Mouse (Mus musculus) heart, embryonic 12.5 days (tissue): ENCODE measurements around the gene Xrcc2. TPM values are rescaled to one million over a fixed set of nuclear protein-coding genes. Genes with fewer than 3 reads are reported as not detected.
"Not testable (repeated sequence)": the region's sequence is repeated elsewhere in the genome, so short reads cannot be mapped to it uniquely, and the experiment has no call there.

Experiments
- ATAC-seq: fragments of 200-750 bp; cut with Nextera tagmentation; 2 replicates; pipeline ENCODE4 v1.8.0; 2017; ENCODE audit warnings: moderate TSS enrichment, moderate library complexity; ENCODE audit not compliant: insufficient number of reproducible peaks, low FRiP score
- H3K27ac ChIP-seq: fragments of 300-500 bp; sonication (generic); 2 replicates; pipeline ENCODE4 v1.5.1; 2016; ENCODE audit warnings: mild to moderate bottlenecking, moderate library complexity; ENCODE audit not compliant: poor library complexity, severe bottlenecking
- H3K27me3 ChIP-seq: fragments of 300-500 bp; sonication (generic); replicated peaks from 2 replicates; pipeline ENCODE4 v1.6.1; 2016; ENCODE audit warnings: mild to moderate bottlenecking, moderate library complexity
- H3K36me3 ChIP-seq: fragments of 300-500 bp; sonication (generic); 2 replicates; pipeline ENCODE4 v1.6.1; 2016; ENCODE audit warnings: mild to moderate bottlenecking, moderate library complexity
- H3K4me1 ChIP-seq: fragments of 300-500 bp; sonication (generic); replicated peaks from 2 replicates; pipeline ENCODE4 v1.6.1; 2016; ENCODE audit warnings: mild to moderate bottlenecking
- H3K4me2 ChIP-seq: fragments of 300-500 bp; sonication (generic); 2 replicates; pipeline ENCODE4 v1.6.1; 2016; ENCODE audit warnings: mild to moderate bottlenecking, moderate library complexity
- H3K4me3 ChIP-seq: fragments of 300-500 bp; sonication (generic); 2 replicates; pipeline ENCODE4 v1.5.1; 2016; ENCODE audit warnings: mild to moderate bottlenecking
- H3K9ac ChIP-seq: fragments of 300-500 bp; sonication (generic); 2 replicates; pipeline ENCODE4 v1.6.1; 2016; ENCODE audit warnings: mild to moderate bottlenecking, moderate library complexity
- H3K9me3 ChIP-seq: fragments of 300-500 bp; sonication (generic); replicated peaks from 2 replicates; pipeline ENCODE4 v1.6.1; 2016; ENCODE audit warnings: mild to moderate bottlenecking, moderate library complexity
- WGBS: fragments of 180-500 bp; shearing (Covaris S2); methylation state at CpG from one replicate; pipeline ENCODE4 v1.1.7; 2016; 5-methylcytosine and 5-hydroxymethylcytosine counted together
- polyA plus RNA-seq: library from polyadenylated mRNA; unstranded; fragments of >200 nt; fragmentation: Nextera tagmentation; extraction: Ambion mirVana; gene quantifications from 2 replicates; pipeline ENCODE4 v1.2.1, GENCODE M21; 2016

Xrcc2 gene
- polyA plus RNA-seq, 1 experiment from 2014 or later: 9.2 TPM

DNA sequence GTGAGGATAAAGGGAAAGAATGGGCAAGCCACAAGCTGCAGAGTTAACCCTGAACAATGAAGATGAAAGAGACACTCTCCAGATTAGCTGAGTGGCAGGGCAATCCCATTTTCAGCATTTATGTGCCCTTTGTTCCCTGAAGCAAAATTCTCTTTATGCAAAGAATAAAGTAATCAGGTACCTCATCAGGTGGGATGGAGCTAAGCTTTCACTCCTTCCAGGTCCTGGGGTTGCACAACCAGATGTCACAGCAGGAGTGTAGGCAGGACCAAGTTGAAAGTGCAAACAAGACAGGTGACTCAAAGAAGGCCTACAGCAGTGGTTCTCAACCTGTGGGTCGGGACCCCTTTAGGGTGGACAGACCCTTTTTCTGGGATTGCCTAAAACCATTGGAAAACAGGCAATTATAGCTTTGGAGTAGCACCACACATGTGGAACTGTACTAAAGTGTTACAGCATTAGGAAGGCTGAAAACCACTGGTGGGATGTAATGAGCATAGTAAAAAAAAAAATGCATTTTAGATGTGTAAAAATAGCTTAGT, 18.6 kb upstream of the Xrcc2 start:
- no peak overlapping the region for H3K4me3 ChIP-seq
- H3K9ac ChIP-seq: no peak overlapping the region
- H3K4me2 ChIP-seq: no peak overlapping the region
- H3K27me3 ChIP-seq: no peaks in the 10 kb centered on the region
- H3K9me3 ChIP-seq: 0 out of 2 replicates have a peak, but pooled peaks cover 5% of the 10 kb centered on the region
- no peaks in the 10 kb centered on the region for H3K36me3 ChIP-seq
- WGBS: 38% methylated on average over 1 of the region's 1 CpGs
- ATAC-seq: no peak
- 0 out of 2 replicates have a peak, but pooled peaks cover 3% of the 10 kb centered on the region for H3K4me1 ChIP-seq
- H3K27ac ChIP-seq: no peak overlapping the region

DNA sequence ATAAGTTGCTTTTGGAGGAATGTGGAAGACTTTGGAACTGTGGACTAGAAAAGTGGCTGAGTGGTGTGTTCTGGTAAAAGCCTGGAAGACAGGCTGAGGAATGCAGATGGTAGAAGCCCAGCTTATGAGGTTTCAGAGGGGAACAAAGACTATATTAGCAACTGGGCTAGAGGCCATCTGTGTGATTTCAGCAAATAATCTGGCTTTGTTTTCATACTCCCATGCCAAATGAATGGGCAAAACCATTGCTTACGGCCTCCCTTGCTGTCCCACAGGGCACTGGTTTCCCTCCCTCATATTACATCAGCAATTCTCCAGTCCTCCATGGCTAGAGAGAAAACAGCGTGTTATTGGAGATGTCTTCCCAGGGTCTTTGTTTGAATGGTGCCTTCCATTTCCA, 17.4 kb upstream of the Xrcc2 start:
- Histone ChIP-seq H3K4me2 (no peak overlapping the region), H3K27ac (no peak overlapping the region), H3K9me3 (peaks cover 10% of the 10 kb centered on the region; the same call in 1 of the 2 replicates), H3K4me3 (no peak overlapping the region), H3K9ac (no peak overlapping the region), H3K27me3 (no peaks in the 10 kb centered on the region), H3K36me3 (no peaks in the 10 kb centered on the region), H3K4me1 (0 out of 2 replicates have a peak, but pooled peaks cover 3% of the 10 kb centered on the region)
- whole genome bisulfite sequencing: 75% methylated on average over 2 of the region's 2 CpGs
- ATAC-seq: no peak

DNA sequence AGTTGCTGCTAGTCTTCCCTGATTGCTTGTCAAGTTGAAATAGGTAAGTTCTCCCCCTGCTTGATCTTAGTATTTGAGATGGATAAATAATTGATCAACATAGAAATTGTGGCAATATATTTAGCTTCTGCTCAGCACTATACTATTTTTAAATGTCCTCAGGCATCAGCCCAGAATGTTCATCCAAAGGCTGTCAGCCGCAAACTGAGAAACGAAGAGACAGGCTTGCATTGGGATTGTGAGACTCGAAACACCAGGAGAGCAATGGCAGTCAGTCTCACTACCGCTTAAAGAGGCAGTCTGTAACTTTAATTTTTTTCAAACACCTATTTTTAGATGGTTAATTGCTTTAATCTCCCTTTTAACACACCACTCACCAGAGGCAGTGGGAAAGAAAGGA, 13.8 kb upstream of the Xrcc2 start:
- Histone ChIP-seq H3K9ac (no peak overlapping the region), H3K27ac (no peak overlapping the region), H3K27me3 (no peaks in the 10 kb centered on the region), H3K4me1 (0 out of 2 replicates have a peak, but pooled peaks cover 3% of the 10 kb centered on the region), H3K9me3 (peaks cover 10% of the 10 kb centered on the region; the same call in 1 of the 2 replicates), H3K4me3 (no peak overlapping the region), H3K4me2 (no peak overlapping the region), H3K36me3 (no peaks in the 10 kb centered on the region)
- ATAC-seq: no peak
- 71% methylated on average over 4 of the region's 4 CpGs for WGBS

DNA sequence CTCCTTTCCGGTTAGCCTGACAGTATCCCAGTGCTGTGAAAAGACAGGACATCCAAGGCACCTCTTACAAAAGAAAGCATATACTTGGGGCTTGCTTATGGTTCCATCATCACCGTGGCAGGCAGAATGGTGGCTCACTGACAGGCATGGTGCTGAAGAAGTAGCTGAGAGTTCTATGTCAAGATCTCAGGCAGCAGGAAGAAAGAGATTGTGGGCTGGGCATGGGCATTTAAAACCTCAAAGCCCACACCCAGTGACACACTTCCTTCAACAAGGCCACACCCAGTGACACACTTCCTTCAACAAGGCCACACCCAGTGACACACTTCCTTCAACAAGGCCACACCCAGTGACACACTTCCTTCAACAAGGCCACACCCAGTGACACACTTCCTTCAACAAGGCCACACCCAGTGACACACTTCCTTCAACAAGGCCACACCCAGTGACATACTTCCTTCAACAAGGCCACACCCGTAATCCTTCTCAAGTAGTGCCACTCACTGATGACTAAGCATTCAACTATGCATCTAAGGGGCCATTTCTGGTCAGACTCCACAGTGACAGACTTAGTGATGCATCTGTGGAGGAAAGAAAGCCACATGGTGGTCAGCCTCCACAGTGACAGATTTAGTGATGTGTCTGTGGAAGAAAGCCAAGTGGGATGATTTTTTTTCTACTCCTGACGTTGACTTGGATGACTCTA, 7.5 kb upstream of the Xrcc2 start:
- H3K27me3 ChIP-seq, H3K9me3 ChIP-seq, H3K9ac ChIP-seq, H3K4me3 ChIP-seq, H3K27ac ChIP-seq, H3K36me3 ChIP-seq, H3K4me1 ChIP-seq, H3K4me2 ChIP-seq, ATAC-seq: not testable (repeated sequence)
- WGBS: 83% methylated on average over 4 of the region's 4 CpGs

DNA sequence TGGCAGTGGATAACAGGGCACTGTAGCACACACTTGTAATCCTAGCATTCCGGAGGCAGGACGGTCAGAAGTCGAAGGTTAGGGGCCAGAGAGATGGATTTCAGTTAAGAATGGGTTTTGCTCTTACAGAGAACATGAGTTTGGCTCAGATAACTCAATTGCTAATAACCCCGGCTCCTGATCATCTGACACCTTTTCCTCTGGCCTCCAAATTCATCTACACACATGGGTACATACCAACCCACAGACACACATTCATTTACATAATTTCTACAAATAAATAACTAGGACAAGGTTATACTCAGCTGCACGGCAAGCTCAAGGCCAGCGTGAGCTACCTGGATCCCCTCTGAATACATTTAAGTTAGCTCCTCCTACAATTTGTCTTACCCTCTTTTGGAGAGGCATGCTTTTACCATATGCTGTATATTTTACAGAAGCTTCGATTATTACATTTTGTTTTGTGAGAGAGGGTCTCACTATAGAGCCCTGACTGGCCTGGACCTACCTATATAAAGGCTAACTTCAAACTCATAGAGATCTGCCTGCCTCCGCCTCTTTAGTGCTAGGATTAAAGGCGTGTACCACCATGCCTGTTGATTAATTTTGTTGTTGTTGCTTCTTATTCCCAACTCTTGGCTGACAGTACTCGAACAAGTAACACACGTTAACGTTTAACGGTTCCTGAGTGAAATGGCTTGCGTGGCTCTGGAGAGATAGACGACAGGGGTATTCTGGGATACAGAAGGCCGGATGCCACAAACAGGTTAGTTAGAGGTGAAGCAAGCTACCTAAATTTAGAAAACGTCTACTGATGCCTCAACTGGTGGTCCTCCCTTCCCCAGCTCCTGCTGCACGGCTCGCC, 691 bp downstream of the Xrcc2 start:
- Histone ChIP-seq H3K4me3 (peak overlapping the region; percentile 91), H3K27me3 (no peaks in the 10 kb centered on the region), H3K4me1 (peaks cover 18% of the 10 kb centered on the region), H3K27ac (peak overlapping the region; percentile 88), H3K4me2 (peak overlapping the region; percentile 77), H3K9me3 (no peaks in the 10 kb centered on the region), H3K9ac (peak overlapping the region; percentile 82), H3K36me3 (peaks cover 24% of the 10 kb centered on the region)
- ATAC-seq: no peak
- WGBS: 23% methylated on average over 19 of the region's 19 CpGs

DNA sequence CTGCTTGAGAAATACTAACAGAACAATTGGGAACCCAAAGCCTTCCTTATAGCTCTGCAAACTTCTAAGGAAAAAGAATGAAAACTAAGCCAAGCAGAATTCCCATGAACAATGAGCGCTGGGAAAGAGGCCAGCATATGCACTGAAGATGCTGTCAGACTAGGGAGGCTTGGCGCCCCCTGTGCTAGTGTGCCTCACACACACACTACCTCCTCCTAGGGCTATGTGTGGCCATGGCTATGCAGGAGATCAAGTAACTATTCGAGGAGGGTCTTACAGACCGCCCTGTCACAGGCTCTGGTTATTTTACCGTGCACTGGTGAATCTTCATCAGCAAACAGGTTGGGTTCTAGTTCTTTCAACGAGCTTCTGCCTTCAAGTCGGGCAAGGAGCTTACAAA, 7.7 kb downstream of the Xrcc2 start:
- H3K36me3 ChIP-seq: peaks cover 57% of the 10 kb centered on the region
- 83% methylated on average over 7 of the region's 7 CpGs for WGBS

DNA sequence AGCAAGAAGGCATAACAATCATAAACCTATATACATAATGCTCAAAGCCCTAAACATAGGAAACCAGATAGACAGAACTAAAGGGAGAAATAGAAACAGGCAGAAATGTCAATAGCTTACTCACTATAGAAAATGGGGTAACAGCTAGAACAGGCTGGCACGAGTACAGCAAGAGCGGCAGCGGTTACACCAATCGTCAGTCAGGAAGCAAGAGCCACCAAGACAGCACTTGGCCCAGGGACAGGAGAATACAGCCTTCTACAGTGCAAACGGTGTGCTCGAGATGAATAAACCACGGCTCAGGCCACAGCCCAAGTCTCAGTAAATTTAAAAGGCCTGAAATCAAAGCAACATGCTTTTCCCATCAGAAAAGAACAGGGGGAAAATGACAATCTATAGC, 9.4 kb downstream of the Xrcc2 start:
- H3K27ac ChIP-seq: no peak overlapping the region
- 0 out of 2 replicates have a peak, but pooled peaks cover 4% of the 10 kb centered on the region for H3K4me1 ChIP-seq
- H3K4me2 ChIP-seq: no peak overlapping the region
- H3K9ac ChIP-seq: no peak overlapping the region
- 87% methylated on average over 7 of the region's 7 CpGs for WGBS
- ATAC-seq: no peak
- H3K27me3 ChIP-seq: no peaks in the 10 kb centered on the region
- peaks cover 57% of the 10 kb centered on the region for H3K36me3 ChIP-seq
- H3K4me3 ChIP-seq: no peak overlapping the region
- H3K9me3 ChIP-seq: no peaks in the 10 kb centered on the region

More for the DNA sequence above, 7.7 kb downstream of the Xrcc2 start:
- H3K4me3 ChIP-seq: no peak overlapping the region
- no peaks in the 10 kb centered on the region for H3K27me3 ChIP-seq
- H3K9ac ChIP-seq: no peak overlapping the region
- ATAC-seq: no peak
- H3K4me2 ChIP-seq: no peak overlapping the region
- no peak overlapping the region for H3K27ac ChIP-seq
- H3K9me3 ChIP-seq: no peaks in the 10 kb centered on the region
- 0 out of 2 replicates have a peak, but pooled peaks cover 4% of the 10 kb centered on the region for H3K4me1 ChIP-seq

DNA sequence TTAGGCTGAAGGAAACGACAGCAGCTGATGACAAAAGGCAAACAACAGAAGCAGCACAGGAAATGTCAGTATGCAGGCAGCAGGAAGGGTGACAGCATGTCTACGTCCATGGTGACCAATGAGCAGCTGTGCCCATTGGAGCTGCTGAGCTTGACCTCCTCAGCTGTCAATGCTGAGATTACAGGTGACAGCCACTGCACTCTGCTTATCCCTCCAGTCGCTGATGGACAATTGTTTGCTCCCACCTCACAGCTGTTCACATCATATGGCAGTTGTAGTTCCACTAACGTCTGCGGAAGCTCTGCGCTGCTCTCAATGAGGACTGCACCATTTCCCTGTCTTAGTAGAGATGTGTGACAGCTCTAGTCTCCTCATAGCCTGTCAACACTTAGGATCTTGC, 9.8 kb downstream of the Xrcc2 start:
- Histone ChIP-seq H3K9ac (no peak overlapping the region), H3K4me2 (no peak overlapping the region), H3K4me3 (no peak overlapping the region), H3K36me3 (peaks cover 62% of the 10 kb centered on the region), H3K27ac (no peak overlapping the region), H3K9me3 (no peaks in the 10 kb centered on the region), H3K4me1 (0 out of 2 replicates have a peak, but pooled peaks cover 4% of the 10 kb centered on the region), H3K27me3 (no peaks in the 10 kb centered on the region)
- no peak for ATAC-seq
- 54% methylated on average over 6 of the region's 6 CpGs for WGBS

DNA sequence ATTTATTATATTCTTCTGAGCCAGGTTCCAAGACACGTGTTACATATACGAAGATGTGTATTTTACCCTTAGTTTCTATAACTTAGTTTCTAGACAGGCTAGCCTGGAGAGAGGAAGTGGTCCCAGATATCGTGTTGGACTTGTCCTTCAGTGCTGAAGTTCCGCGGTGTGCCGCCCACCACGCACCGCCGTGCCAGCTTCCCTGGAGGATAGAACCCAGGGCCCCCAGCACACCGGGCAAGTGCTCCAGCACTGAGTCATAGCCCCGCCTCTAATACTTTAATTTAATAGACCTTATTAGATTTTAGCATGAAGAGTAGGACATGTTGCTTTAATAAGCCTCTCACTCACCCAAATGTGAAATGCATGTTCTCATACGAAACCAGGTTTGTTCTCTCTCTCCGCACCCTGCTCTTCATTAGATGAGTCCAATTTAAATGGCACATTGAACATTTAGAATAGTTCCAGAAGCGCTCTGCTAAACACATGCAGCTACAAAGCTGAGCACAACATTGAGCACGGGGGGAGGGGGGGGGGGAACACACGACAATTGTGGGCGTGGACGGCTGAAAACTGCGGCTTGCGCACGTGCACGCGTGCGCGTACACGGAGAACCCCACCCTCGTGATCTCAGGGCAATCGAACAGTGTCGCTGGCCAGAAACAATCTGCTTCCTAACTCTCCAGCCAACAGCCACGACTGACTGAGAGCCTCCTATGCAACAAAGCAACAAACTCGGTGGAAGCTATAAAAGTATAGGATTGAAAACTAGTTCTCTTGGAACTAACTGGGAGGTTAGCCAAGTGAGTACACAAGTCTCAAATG, 33.7 kb downstream of the Xrcc2 start:
- Histone ChIP-seq H3K4me3 (no peak overlapping the region), H3K4me2 (no peak overlapping the region), H3K9ac (no peak overlapping the region), H3K27me3 (no peaks in the 10 kb centered on the region), H3K36me3 (no peaks in the 10 kb centered on the region), H3K27ac (no peak overlapping the region), H3K9me3 (no peaks in the 10 kb centered on the region), H3K4me1 (no peaks in the 10 kb centered on the region)
- ATAC-seq: no peak
- WGBS: 89% methylated on average over 31 of the region's 31 CpGs

DNA sequence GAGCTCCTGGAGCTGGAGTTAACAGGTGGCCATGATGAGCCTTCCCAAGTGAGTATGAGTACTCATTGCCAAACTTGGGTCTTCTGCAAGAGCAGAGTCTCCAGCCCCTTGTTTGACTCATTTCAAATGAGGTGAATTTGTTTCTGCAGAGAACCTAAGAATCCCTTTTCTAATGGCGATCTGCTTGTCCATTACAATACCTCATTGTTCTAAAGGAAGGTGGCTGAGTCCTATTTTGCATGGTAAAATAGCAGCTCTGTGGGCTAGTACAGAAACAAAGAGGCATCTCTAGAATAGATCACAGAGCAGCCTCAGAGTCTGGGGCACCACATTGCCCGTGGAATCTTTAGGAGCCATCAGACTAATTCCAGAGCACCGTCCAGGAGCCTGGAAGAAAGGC, 34.6 kb downstream of the Xrcc2 start:
- Histone ChIP-seq H3K4me3 (no peak overlapping the region), H3K27me3 (no peaks in the 10 kb centered on the region), H3K9ac (no peak overlapping the region), H3K9me3 (no peaks in the 10 kb centered on the region), H3K4me1 (peaks cover 6% of the 10 kb centered on the region), H3K36me3 (no peaks in the 10 kb centered on the region), H3K27ac (no peak overlapping the region), H3K4me2 (no peak overlapping the region)
- no peak for ATAC-seq
- WGBS: 72% methylated on average over 3 of the region's 3 CpGs
